Mouse (Mus musculus): ENCODE measurements around the gene Snapc2. TPM values are rescaled to one million over a fixed set of nuclear protein-coding genes. Genes with fewer than 3 reads are reported as not detected.

The Snapc2 gene
- polyA plus RNA-seq, 1 experiment from 2014 or later: 63.8 TPM

- H3K9me3 ChIP-seq (replicated peaks): no peaks in the 10 kb centered on the region
- peaks cover 15% of the 10 kb centered on the region for H3K36me3 ChIP-seq (ENCODE audit: poor library complexity, severe bottlenecking)
- ATAC-seq: peak; percentile 92
- H3K27ac ChIP-seq: peak within 1 kb of the TSS; percentile 94
- peak within 1 kb of the TSS; percentile 74 for H3K4me3 ChIP-seq
- peak within 1 kb of the TSS; percentile 95 for H3K9ac ChIP-seq
- H3K4me2 ChIP-seq: peak within 1 kb of the TSS; percentile 88
- WGBS: under 1% methylated on average over 44 of the region's 44 CpGs
- no peaks in the 10 kb centered on the region for H3K27me3 ChIP-seq
- H3K4me1 ChIP-seq: peaks cover 35% of the 10 kb centered on the region
These were observed 35.9 kb upstream of the Snapc2 start, which contains the start of gene Prr36 for GRCm38 (mm10) chr8:4216791-4217621. Gene Prr36, minus strand, starts transcription at chr8:4217459.

- Histone ChIP-seq H3K27ac (no peak overlapping the region), H3K4me1 (peaks cover 15% of the 10 kb centered on the region), H3K9me3 (replicated peaks) (no peaks in the 10 kb centered on the region), H3K4me3 (no peak overlapping the region), H3K4me2 (no peak overlapping the region), H3K36me3 (ENCODE audit: poor library complexity, severe bottlenecking) (peaks cover 9% of the 10 kb centered on the region), H3K27me3 (no peaks in the 10 kb centered on the region; the same call in 1 of the 2 replicates), H3K9ac (no peak overlapping the region)
- whole genome bisulfite sequencing: 98% methylated on average over 3 of the region's 3 CpGs
- no peak for ATAC-seq
These were observed 33.3 kb upstream of the Snapc2 start for GRCm38 (mm10) chr8:4219617-4220016.

- Histone ChIP-seq H3K4me1 (peaks cover 6% of the 10 kb centered on the region; the same call in 1 of the 2 replicates), H3K4me2 (no peak overlapping the region), H3K4me3 (no peak overlapping the region), H3K36me3 (ENCODE audit: poor library complexity, severe bottlenecking) (no peaks in the 10 kb centered on the region), H3K27ac (no peak overlapping the region), H3K9me3 (replicated peaks) (no peaks in the 10 kb centered on the region), H3K27me3 (peaks cover 19% of the 10 kb centered on the region), H3K9ac (no peak overlapping the region)
- ATAC-seq: no peak
These were observed 30.8 kb upstream of the Snapc2 start for GRCm38 (mm10) chr8:4222059-4222458.

GRCm38 (mm10) chr8:4226323-4226722 lies 26.6 kb upstream of the Snapc2 start:
- peak overlapping the region; percentile 49 for H3K4me2 ChIP-seq
- peaks cover 30% of the 10 kb centered on the region for H3K27me3 ChIP-seq
- H3K36me3 ChIP-seq (ENCODE audit: poor library complexity, severe bottlenecking): no peaks in the 10 kb centered on the region
- 0 out of 2 replicates have a peak, but pooled peaks have one; percentile 16 for ATAC-seq
- no peaks in the 10 kb centered on the region for H3K9me3 ChIP-seq (replicated peaks)
- H3K4me3 ChIP-seq: peak overlapping the region; percentile 9; the same call in 1 of the 2 replicates
- 30% methylated on average over 4 of the region's 4 CpGs for WGBS
- peaks cover 6% of the 10 kb centered on the region; the same call in 1 of the 2 replicates for H3K4me1 ChIP-seq
- H3K27ac ChIP-seq: no peak overlapping the region
- peak overlapping the region; percentile 9; the same call in 1 of the 2 replicates for H3K9ac ChIP-seq

- H3K4me1 ChIP-seq: peaks cover 6% of the 10 kb centered on the region; the same call in 1 of the 2 replicates
- peak within 1 kb of the TSS; percentile 9; the same call in 1 of the 2 replicates for H3K9ac ChIP-seq
- peaks cover 30% of the 10 kb centered on the region for H3K27me3 ChIP-seq
- H3K4me3 ChIP-seq: peak within 1 kb of the TSS; percentile 9
- peak within 1 kb of the TSS; percentile 49 for H3K4me2 ChIP-seq
- no peak within 1 kb of the TSS for H3K27ac ChIP-seq
- ATAC-seq: 0 out of 2 replicates have a peak, but pooled peaks have one; percentile 33
- H3K36me3 ChIP-seq (ENCODE audit: poor library complexity, severe bottlenecking): no peaks in the 10 kb centered on the region
- H3K9me3 ChIP-seq (replicated peaks): no peaks in the 10 kb centered on the region
- WGBS: 2% methylated on average over 33 of the region's 33 CpGs
These were observed 26.0 kb upstream of the Snapc2 start, which contains the start of gene Lrrc8e for GRCm38 (mm10) chr8:4226739-4227347. Gene Lrrc8e, plus strand, starts transcription at chr8:4226827.

GRCm38 (mm10) chr8:4227919-4228318 lies 25.0 kb upstream of the Snapc2 start:
- peaks cover 30% of the 10 kb centered on the region for H3K27me3 ChIP-seq
- ATAC-seq: no peak
- no peak overlapping the region for H3K27ac ChIP-seq
- H3K4me3 ChIP-seq: no peak overlapping the region
- H3K4me1 ChIP-seq: peaks cover 6% of the 10 kb centered on the region; the same call in 1 of the 2 replicates
- 93% methylated on average over 4 of the region's 4 CpGs for WGBS
- no peaks in the 10 kb centered on the region for H3K9me3 ChIP-seq (replicated peaks)
- no peak overlapping the region for H3K4me2 ChIP-seq
- no peak overlapping the region for H3K9ac ChIP-seq
- H3K36me3 ChIP-seq (ENCODE audit: poor library complexity, severe bottlenecking): no peaks in the 10 kb centered on the region

- Histone ChIP-seq H3K4me2 (no peak overlapping the region), H3K27ac (no peak overlapping the region), H3K9ac (no peak overlapping the region), H3K9me3 (replicated peaks) (no peaks in the 10 kb centered on the region), H3K4me3 (no peak overlapping the region), H3K36me3 (ENCODE audit: poor library complexity, severe bottlenecking) (no peaks in the 10 kb centered on the region), H3K4me1 (peaks cover 6% of the 10 kb centered on the region; the same call in 1 of the 2 replicates), H3K27me3 (peaks cover 29% of the 10 kb centered on the region)
- ATAC-seq: no peak
- WGBS: 64% methylated on average over 5 of the region's 5 CpGs
These were observed 23.1 kb upstream of the Snapc2 start for GRCm38 (mm10) chr8:4229784-4230183.

GRCm38 (mm10) chr8:4230612-4231351 lies 22.1 kb upstream of the Snapc2 start:
- peaks cover 6% of the 10 kb centered on the region; the same call in 1 of the 2 replicates for H3K4me1 ChIP-seq
- H3K9ac ChIP-seq: no peak overlapping the region
- no peak overlapping the region for H3K27ac ChIP-seq
- no peaks in the 10 kb centered on the region for H3K9me3 ChIP-seq (replicated peaks)
- no peak overlapping the region for H3K4me3 ChIP-seq
- H3K27me3 ChIP-seq: peaks cover 24% of the 10 kb centered on the region
- ATAC-seq: no peak
- H3K36me3 ChIP-seq (ENCODE audit: poor library complexity, severe bottlenecking): no peaks in the 10 kb centered on the region
- 66% methylated on average over 10 of the region's 10 CpGs for WGBS
- no peak overlapping the region for H3K4me2 ChIP-seq

- H3K4me3 ChIP-seq: peak overlapping the region; percentile 69
- peak overlapping the region; percentile 75 for H3K9ac ChIP-seq
- H3K4me1 ChIP-seq: peaks cover 34% of the 10 kb centered on the region
- H3K9me3 ChIP-seq (replicated peaks): no peaks in the 10 kb centered on the region
- H3K4me2 ChIP-seq: peak overlapping the region; percentile 89
- peaks cover 21% of the 10 kb centered on the region for H3K36me3 ChIP-seq (ENCODE audit: poor library complexity, severe bottlenecking)
- WGBS: 15% methylated on average over 15 of the region's 15 CpGs
- peak overlapping the region; percentile 94 for H3K27ac ChIP-seq
- no peak for ATAC-seq
- H3K27me3 ChIP-seq: no peaks in the 10 kb centered on the region
These were observed 15.0 kb upstream of the Snapc2 start for GRCm38 (mm10) chr8:4237814-4238433.

GRCm38 (mm10) chr8:4238434-4239192 lies 14.3 kb upstream of the Snapc2 start, which contains the start of the genes Map2k7 and Gm49320:
Gene Map2k7, plus strand, starts transcription at chr8:4238740.
Gene Gm49320, plus strand, starts transcription at chr8:4238865.
- H3K4me1 ChIP-seq: peaks cover 34% of the 10 kb centered on the region
- peak within 1 kb of the TSS; percentile 89 for H3K4me2 ChIP-seq
- WGBS: under 1% methylated on average over 62 of the region's 71 CpGs
- H3K9ac ChIP-seq: peak within 1 kb of the TSS; percentile 75
- H3K9me3 ChIP-seq (replicated peaks): no peaks in the 10 kb centered on the region
- ATAC-seq: peak; percentile 95
- H3K27me3 ChIP-seq: no peaks in the 10 kb centered on the region
- peak within 1 kb of the TSS; percentile 94 for H3K27ac ChIP-seq
- H3K4me3 ChIP-seq: peak within 1 kb of the TSS; percentile 69
- peaks cover 28% of the 10 kb centered on the region for H3K36me3 ChIP-seq (ENCODE audit: poor library complexity, severe bottlenecking)
